Mouse (Mus musculus) MEL (cell line): Measurements from ENCODE around the gene Hdgf. TPM values are rescaled to one million over a fixed set of nuclear protein-coding genes. Genes with fewer than 3 reads are reported as not detected.
"Not testable (repeated sequence)": the region's sequence is repeated elsewhere in the genome, so short reads cannot be mapped to it uniquely, and the experiment has no call there.

ENCODE experiments used
- DNase-seq: peaks from one replicate; pipeline ENCODE4 v3.0.0; 2011; ENCODE audit warnings: low read depth, low spot score
- H3K27ac ChIP-seq: 2 replicates; pipeline ENCODE4 v1.5.1; 2012; ENCODE audit warnings: low read depth, mild to moderate bottlenecking, control low read depth, low read length, moderate library complexity; ENCODE audit not compliant: control insufficient read depth
- H3K27me3 ChIP-seq, 2 experiments: fragments of 150-350 bp in 1 of 2; sonication (generic) in 1 of 2; 2 replicates each; pipeline ENCODE4 v1.6.1; 2012; ENCODE audit warnings: low read length in 2 of 2, mild to moderate bottlenecking in 2 of 2, improper control_type of control experiment in 1 of 2, moderate library complexity in 1 of 2; ENCODE audit not compliant: insufficient read depth in 2 of 2, control insufficient read depth in 1 of 2
- H3K36me3 ChIP-seq, 2 experiments: 2 replicates each; pipeline ENCODE4 v1.6.1; 2012 to 2014; ENCODE audit warnings: low read length in 2 of 2, improper control_type of control experiment in 1 of 2, inconsistent platforms in 1 of 2, mild to moderate bottlenecking in 1 of 2; ENCODE audit not compliant: insufficient read depth in 2 of 2, control insufficient read depth in 1 of 2
- H3K4me1 ChIP-seq, 2 experiments: fragments of 150-350 bp in 1 of 2; sonication (generic) in 1 of 2; 2 replicates each; pipeline ENCODE4 v1.6.1; 2012; ENCODE audit warnings: low read length in 2 of 2, improper control_type of control experiment in 1 of 2, mild to moderate bottlenecking in 1 of 2; ENCODE audit not compliant: insufficient read depth in 2 of 2, control insufficient read depth in 1 of 2
- H3K4me3 ChIP-seq, 2 experiments: fragments of 150-350 bp in 1 of 2; sonication (generic) in 1 of 2; 2 replicates each; pipeline ENCODE4 v1.5.1; 2012; ENCODE audit warnings: low read depth in 2 of 2, low read length in 2 of 2, mild to moderate bottlenecking in 2 of 2, moderate library complexity in 2 of 2, control low read depth in 1 of 2, improper control_type of control experiment in 1 of 2; ENCODE audit not compliant: control insufficient read depth in 1 of 2, insufficient read depth in 1 of 2
- H3K79me2 ChIP-seq: 2 replicates; pipeline ENCODE4 v1.6.1; 2012; ENCODE audit warnings: mild to moderate bottlenecking, low read length, moderate library complexity; ENCODE audit not compliant: control insufficient read depth, poor library complexity, insufficient read depth
- H3K9ac ChIP-seq: 2 replicates; pipeline ENCODE4 v1.6.1; 2012; ENCODE audit warnings: low read depth, mild to moderate bottlenecking, control low read depth, low read length, moderate library complexity; ENCODE audit not compliant: control insufficient read depth, poor library complexity, severe bottlenecking
- H3K9me3 ChIP-seq: fragments of 150-350 bp; sonication (generic); replicated peaks from 2 replicates; pipeline ENCODE4 v1.6.1; 2012; ENCODE audit warnings: mild to moderate bottlenecking, low read length, improper control_type of control experiment, moderate library complexity; ENCODE audit not compliant: insufficient read depth
- BHLHE40 ChIP-seq: IDR thresholded peaks from 2 replicates; pipeline ENCODE4 v1.6.1; 2012; ENCODE audit warnings: low read depth, mild to moderate bottlenecking, inconsistent platforms, low read length, improper control_type of control experiment, borderline replicate concordance
- CHD1 ChIP-seq: IDR thresholded peaks from 2 replicates; pipeline ENCODE4 v1.6.1; 2012; ENCODE audit warnings: low read depth, mild to moderate bottlenecking, inconsistent platforms, low read length, improper control_type of control experiment
- CHD2 ChIP-seq: IDR thresholded peaks from 2 replicates; pipeline ENCODE4 v1.6.1; 2011; ENCODE audit warnings: low read length, improper control_type of control experiment
- CTCF ChIP-seq, 3 experiments: IDR thresholded peaks in 2 of 3; conservative IDR thresholded peaks in 1 of 3; 2 replicates each; pipeline ENCODE4 v1.5.1; 2011 to 2012; ENCODE audit warnings: low read length in 3 of 3, low read depth in 2 of 3, mild to moderate bottlenecking in 2 of 3, improper control_type of control experiment in 1 of 3, inconsistent platforms in 1 of 3, mixed read lengths in 1 of 3, moderate library complexity in 1 of 3; ENCODE audit not compliant: control insufficient read depth in 1 of 3, insufficient read depth in 1 of 3, poor library complexity in 1 of 3, severe bottlenecking in 1 of 3
- ELF1 ChIP-seq: IDR thresholded peaks from 2 replicates; pipeline ENCODE4 v1.6.1; 2014; ENCODE audit warnings: low read depth, mild to moderate bottlenecking, inconsistent platforms, low read length, improper control_type of control experiment, moderate library complexity
- GABPA ChIP-seq: IDR thresholded peaks from 2 replicates; pipeline ENCODE4 v1.6.1; 2012; ENCODE audit warnings: low read depth, mild to moderate bottlenecking, inconsistent platforms, low read length, improper control_type of control experiment, moderate library complexity
- JUND ChIP-seq: IDR thresholded peaks from 2 replicates; pipeline ENCODE4 v1.6.1; 2011; ENCODE audit warnings: low read depth, mild to moderate bottlenecking, improper control_type of control experiment, low read length
- MAFK ChIP-seq: IDR thresholded peaks from 2 replicates; pipeline ENCODE4 v1.6.1; 2011; ENCODE audit warnings: low read depth, mild to moderate bottlenecking, low read length, improper control_type of control experiment, borderline replicate concordance
- MEF2A ChIP-seq: IDR thresholded peaks from 2 replicates; pipeline ENCODE4 v1.6.1; 2014; ENCODE audit warnings: low read depth, mild to moderate bottlenecking, inconsistent platforms, low read length, improper control_type of control experiment; ENCODE audit not compliant: poor library complexity, insufficient replicate concordance, severe bottlenecking; ENCODE audit errors: extremely low read depth
- NELFE ChIP-seq: IDR thresholded peaks from 2 replicates; pipeline ENCODE4 v1.6.1; 2011; ENCODE audit warnings: low read depth, low read length, improper control_type of control experiment
- POLR2A ChIP-seq, 2 experiments: IDR thresholded peaks; 2 replicates each; pipeline ENCODE4 v1.6.1; 2011 to 2012; ENCODE audit warnings: low read length in 2 of 2, mild to moderate bottlenecking in 2 of 2, control low read depth in 1 of 2, improper control_type of control experiment in 1 of 2, low read depth in 1 of 2, moderate library complexity in 1 of 2; ENCODE audit not compliant: control insufficient read depth in 1 of 2, insufficient read depth in 1 of 2, poor library complexity in 1 of 2
- RAD21 ChIP-seq: IDR thresholded peaks from 2 replicates; pipeline ENCODE4 v1.6.1; 2011; ENCODE audit warnings: mild to moderate bottlenecking, low read depth, low read length, improper control_type of control experiment
- RCOR1 ChIP-seq: IDR thresholded peaks from 2 replicates; pipeline ENCODE4 v1.6.1; 2012; ENCODE audit warnings: low read depth, mild to moderate bottlenecking, inconsistent platforms, low read length, improper control_type of control experiment
- SIN3A ChIP-seq: IDR thresholded peaks from 2 replicates; pipeline ENCODE4 v1.6.1; 2012; ENCODE audit warnings: low read length, improper control_type of control experiment, inconsistent platforms
- SMC3 ChIP-seq: IDR thresholded peaks from 2 replicates; pipeline ENCODE4 v1.6.1; 2011; ENCODE audit warnings: low read depth, low read length, improper control_type of control experiment
- TAL1 ChIP-seq: IDR thresholded peaks from 2 replicates; pipeline ENCODE4 v1.6.1; 2012; ENCODE audit warnings: mild to moderate bottlenecking, inconsistent platforms, low read length, moderate library complexity, mixed read lengths
- TCF12 ChIP-seq: IDR thresholded peaks from 2 replicates; pipeline ENCODE4 v1.6.1; 2014; ENCODE audit warnings: low read depth, mild to moderate bottlenecking, inconsistent platforms, low read length, improper control_type of control experiment, moderate library complexity
- UBTF ChIP-seq: IDR thresholded peaks from 2 replicates; pipeline ENCODE4 v1.6.1; 2012; ENCODE audit warnings: low read depth, mild to moderate bottlenecking, inconsistent platforms, low read length, improper control_type of control experiment, moderate library complexity, borderline replicate concordance; ENCODE audit not compliant: insufficient read depth
- ZC3H11A ChIP-seq: IDR thresholded peaks from 2 replicates; pipeline ENCODE4 v1.6.1; 2012; ENCODE audit warnings: low read depth, mild to moderate bottlenecking, inconsistent platforms, low read length, improper control_type of control experiment
- ZNF384 ChIP-seq: IDR thresholded peaks from 2 replicates; pipeline ENCODE4 v1.6.1; 2012; ENCODE audit warnings: low read depth, mild to moderate bottlenecking, inconsistent platforms, low read length, improper control_type of control experiment
- polyA plus RNA-seq, 2 experiments: library from polyadenylated mRNA; stranded (reverse) in 1 of 2; unstranded in 1 of 2; fragments of >175 nt in 1 of 2; fragments of >200 nt in 1 of 2; gene quantifications; 2 replicates each; pipeline versions ENCODE4 v1.2.1 to v1.2.4; 2012; ENCODE audit warnings: low replicate concordance in 2 of 2, low read depth in 1 of 2; ENCODE audit not compliant: insufficient read length in 2 of 2, insufficient read depth in 1 of 2, missing spikeins in 1 of 2
- total RNA-seq: library from RNA; depleted of rRNA; stranded (reverse); fragments of 300-350 nt; gene quantifications from 2 replicates; pipeline ENCODE4 v1.2.3, GENCODE M21; 2012

Gene Hdgf
- total and polyA plus RNA-seq, 3 experiments, result 369 to 1,503 (median 519) TPM

- no peak for TF ChIP-seq UBTF
- TF ChIP-seq JUND, result no peak
Observed at GRCm38 (mm10) chr3:87886416-87886815, 19.7 kb upstream of the Hdgf start (continued).

GRCm38 (mm10) chr3:87887400-87887799, 18.7 kb upstream of the Hdgf start:
- TF ChIP-seq CTCF (IDR thresholded peaks at IDR 0.05 in 2 of 3, conservative IDR thresholded peaks at IDR 0.05 in 1 of 3; ENCODE audit: control insufficient read depth in 1 of 3, insufficient read depth in 1 of 3, low read depth in 2 of 3, low read length in 3 of 3, poor library complexity in 1 of 3, severe bottlenecking in 1 of 3) (peak; percentile 15 to 50 (median 24); a peak in 3 of 6 replicates), ZC3H11A (0 out of 2 replicates have a peak, but pooled peaks have one; percentile 41), RAD21 (peak; percentile 40), SMC3 (peak; percentile 49)

GRCm38 (mm10) chr3:87891481-87891880, 14.6 kb upstream of the Hdgf start:
- Histone ChIP-seq H3K27ac (no peak overlapping the region), H3K27me3 (no peaks in the 10 kb centered on the region), H3K9me3 (no peaks in the 10 kb centered on the region), H3K79me2 (no peaks in the 10 kb centered on the region), H3K36me3 (peaks cover 0 to 2% of the 10 kb centered on the region in 2 experiments; a peak in 1 of 4 replicates), H3K4me1 (peaks cover 1 to 4% of the 10 kb centered on the region in 2 experiments; a peak in 2 of 4 replicates), H3K4me3 (no peak overlapping the region), H3K9ac (no peak overlapping the region)
- no peak for TF ChIP-seq ELF1
- TF ChIP-seq CHD1, result no peak
- no peak for TF ChIP-seq ZNF384
- no peak for TF ChIP-seq BHLHE40
- TF ChIP-seq CTCF (IDR thresholded peaks at IDR 0.05 in 2 of 3, conservative IDR thresholded peaks at IDR 0.05 in 1 of 3; ENCODE audit: control insufficient read depth in 1 of 3, insufficient read depth in 1 of 3, low read depth in 2 of 3, low read length in 3 of 3, poor library complexity in 1 of 3, severe bottlenecking in 1 of 3), result no peak
- no peak for TF ChIP-seq RCOR1
- TF ChIP-seq NELFE, result no peak
- no peak for TF ChIP-seq TCF12
- TF ChIP-seq CHD2, result no peak
- TF ChIP-seq SIN3A, result no peak
- TF ChIP-seq GABPA, result no peak
- no peak for TF ChIP-seq MAFK
- TF ChIP-seq POLR2A (IDR thresholded peaks at IDR 0.05; ENCODE audit: control insufficient read depth in 1 of 2, insufficient read depth in 1 of 2, low read depth in 1 of 2, low read length in 2 of 2, poor library complexity in 1 of 2), result no peak
- no peak for TF ChIP-seq MEF2A
- TF ChIP-seq TAL1, result no peak
- TF ChIP-seq ZC3H11A, result no peak
- DNase-seq, result no peak

More at GRCm38 (mm10) chr3:87887400-87887799, 18.7 kb upstream of the Hdgf start:
- H3K27ac ChIP-seq, H3K9me3 ChIP-seq, H3K9ac ChIP-seq, H3K27me3 ChIP-seq, H3K4me3 ChIP-seq: not testable (repeated sequence)
- DNase-seq, result peak; percentile 47
- Histone ChIP-seq H3K79me2 (peaks cover 26% of the 10 kb centered on the region), H3K36me3 (peaks cover 0 to 14% of the 10 kb centered on the region in 2 experiments; a peak in 2 of 4 replicates), H3K4me1 (peaks cover 3 to 19% of the 10 kb centered on the region in 2 experiments; a peak in 3 of 4 replicates)
